Mouse (Mus musculus) ovary, adult 18-20 months (tissue): ENCODE measurements around the gene Slc11a1.
A peak's percentile ranks its signal among the peaks of the same experiment; 100 is the strongest.
"Not testable (repeated sequence)": the region's sequence is repeated elsewhere in the genome, so short reads cannot be mapped to it uniquely, and the experiment has no call there.

ENCODE experiments used
- DNase-seq: peaks from one replicate; pipeline ENCODE4 v3.0.0; 2022; ENCODE audit warnings: low spot score, mixed read lengths

Gene Slc11a1

DNA sequence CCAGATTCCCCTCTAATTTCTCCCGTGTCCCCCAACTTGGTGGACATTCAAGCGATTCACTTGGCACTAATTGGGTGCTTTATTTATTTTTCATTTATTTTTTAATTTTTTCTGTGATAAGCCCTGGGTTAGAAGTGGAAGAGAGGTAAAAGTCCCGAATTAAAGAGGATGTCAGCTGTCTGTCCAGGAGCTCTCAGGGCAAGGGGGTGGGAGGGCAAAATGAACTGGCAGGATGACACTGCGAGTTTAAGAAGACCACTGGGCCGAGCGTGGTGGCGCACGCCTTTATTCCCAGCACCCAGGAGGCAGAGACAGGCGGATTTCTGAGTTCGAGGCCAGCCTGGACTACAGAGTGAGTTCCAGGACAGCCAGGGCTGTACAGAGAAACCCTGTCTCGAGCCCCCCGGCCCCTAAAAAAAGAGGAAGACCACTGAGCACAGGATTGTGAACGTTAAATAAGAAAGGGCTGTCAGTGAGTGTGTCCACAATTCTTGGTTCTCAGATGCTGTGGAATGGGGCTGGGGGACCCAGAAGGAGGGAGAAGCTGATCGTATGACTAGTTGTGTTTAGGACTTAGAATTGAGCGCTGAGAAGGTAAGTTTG lies 12.5 kb downstream of the Slc11a1 start:
- DNase-seq, result no peak

DNA sequence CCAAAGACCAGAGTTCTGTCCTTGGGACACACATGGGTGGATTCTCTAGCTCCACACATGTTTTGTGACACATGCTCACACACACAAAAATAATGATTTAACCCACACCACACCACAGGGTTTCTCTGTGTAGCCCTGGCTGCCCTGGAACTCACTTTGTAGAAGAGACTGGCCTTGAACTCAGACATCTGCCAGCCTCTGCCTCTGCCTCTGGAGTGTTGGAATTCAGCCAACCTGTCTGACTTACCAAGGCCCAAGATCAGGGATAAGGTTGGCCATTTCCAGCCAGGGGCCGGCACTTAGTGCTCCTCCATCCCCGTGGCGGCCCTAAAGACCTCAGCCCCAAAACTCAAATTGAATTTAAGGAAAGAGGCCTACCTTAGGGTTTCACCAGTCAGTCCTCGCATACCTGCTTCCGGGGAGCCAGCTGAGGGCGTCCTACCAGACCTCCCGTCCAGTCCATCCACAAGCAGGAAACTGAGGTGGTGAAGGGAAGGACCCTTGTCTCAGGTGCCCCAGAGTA lies 13.5 kb downstream of the Slc11a1 start:
- DNase-seq, result no peak

DNA sequence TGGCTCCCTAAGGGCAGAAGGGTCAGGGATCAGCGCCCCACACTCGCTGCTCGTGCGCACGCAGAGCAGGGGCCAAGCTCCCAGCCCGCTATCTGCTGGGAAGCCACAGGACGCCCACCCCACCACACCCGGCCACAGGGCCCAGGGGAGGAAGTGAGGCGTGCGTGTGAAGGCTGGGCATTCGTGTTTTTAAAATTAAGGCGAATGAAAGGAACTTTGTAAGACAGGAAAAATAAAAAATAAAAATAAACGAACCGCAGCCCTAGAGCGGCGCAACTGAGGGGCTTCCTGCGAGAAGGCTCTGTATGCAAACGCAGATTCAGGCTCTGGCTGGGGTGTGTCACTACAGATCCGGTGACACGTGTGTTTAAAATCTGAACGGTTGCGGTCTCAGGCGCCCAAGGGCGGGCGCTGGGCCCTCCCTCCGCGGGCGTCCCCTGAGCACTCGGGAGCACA lies 14.9 kb downstream of the Slc11a1 start:
- peak; percentile 34 for DNase-seq

DNA sequence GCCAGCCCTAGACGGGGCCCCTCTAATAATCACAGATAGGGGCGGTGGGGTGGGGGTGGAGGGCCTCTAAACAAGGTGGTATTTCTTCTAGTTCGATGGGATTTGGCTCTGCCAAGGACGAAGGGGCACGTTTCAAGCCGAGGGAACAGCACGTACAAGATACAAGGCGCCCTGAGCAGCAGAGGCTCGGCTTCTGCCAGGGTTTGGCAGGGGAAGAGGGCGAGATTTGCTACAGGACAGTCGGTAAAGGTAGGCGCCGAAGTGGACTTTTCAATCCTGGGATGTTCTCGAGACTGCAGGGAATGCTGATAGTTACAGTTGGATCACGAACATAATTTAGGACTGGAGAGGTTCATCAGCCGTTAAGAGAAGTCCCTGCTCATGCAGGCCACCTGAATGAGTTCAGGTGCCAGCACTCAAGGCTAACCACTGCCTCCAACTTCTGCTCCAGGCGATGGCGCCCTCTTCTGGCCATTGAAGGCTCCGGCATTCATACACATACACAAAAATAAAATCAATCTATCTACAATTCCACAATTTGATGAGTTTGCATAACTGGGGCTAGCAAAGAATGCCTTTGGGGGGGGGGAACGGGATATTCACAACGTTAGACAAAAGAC lies 15.4 kb downstream of the Slc11a1 start:
- DNase-seq, result peak; percentile 36

DNA sequence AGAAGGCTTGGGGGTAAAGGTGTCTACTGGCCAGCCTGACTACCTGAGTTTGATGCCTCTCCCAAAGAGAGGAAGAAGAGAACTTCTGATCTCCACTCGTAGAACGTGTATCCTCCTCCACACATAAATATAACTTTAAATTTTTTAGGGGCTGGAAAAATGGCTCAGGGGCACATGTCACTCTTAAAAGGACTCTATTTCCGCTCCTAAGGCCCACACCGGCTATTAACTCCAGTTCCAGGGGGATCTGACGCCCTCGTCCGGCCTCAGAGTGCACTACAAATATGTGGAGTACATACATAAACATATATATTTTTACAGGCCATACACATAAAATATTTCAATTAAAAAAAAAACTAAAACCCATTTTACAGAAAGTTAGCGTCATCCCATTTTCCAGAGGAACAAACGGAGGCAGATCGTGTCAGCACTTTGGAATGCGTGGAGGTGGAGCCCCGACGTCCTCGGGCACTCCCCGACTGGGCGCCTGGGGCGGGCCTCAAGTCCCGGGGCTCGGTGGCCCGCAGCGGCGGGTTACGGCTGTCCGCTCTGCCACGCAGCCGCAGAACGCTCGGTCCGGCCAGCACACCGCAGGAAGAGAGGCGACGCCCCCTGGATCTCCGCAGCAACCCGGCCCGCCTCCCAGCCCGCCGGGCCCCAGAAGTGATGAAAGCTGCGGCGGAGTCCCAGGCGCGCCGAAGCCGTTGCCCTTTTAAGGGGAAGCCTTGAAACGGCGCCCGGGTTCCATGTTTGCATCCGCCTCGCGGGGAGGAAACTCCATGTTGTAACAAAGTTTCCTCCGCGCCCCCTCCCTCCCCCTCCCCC lies 16.1 kb downstream of the Slc11a1 start, which contains the start of gene Ctdsp1:
Ctdsp1 (plus strand) TSS at position 586 of the 825 bp plus-strand sequence.
- DNase-seq, result peak; percentile 98

DNA sequence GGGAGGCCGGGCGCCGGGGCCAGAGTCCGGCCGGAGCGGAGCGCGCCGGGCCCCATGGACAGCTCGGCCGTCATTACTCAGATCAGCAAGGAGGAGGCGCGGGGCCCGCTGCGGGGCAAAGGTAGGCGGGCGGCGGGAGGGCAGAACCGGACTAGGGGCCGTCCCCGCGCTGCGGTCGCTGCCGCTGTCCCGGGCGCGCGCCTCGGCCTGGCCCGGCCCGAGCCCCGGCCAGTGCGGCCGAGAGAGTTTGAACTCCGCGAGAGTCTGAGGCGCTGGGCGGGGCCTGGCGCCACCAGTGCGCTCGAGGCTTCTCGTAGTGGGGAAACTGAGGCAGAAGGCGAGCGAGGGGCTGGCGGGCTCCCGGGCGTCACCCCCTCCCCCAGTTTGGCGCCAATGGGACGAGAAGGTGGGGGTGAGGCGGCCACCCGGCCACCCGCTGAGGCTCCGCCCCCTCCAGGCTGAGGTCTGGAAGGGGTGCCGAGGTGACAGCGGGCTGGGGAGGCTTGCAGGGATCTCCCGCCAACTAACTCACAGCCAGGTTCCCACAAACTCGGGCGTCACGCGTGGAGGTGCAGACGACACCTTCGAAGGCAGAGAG lies 16.9 kb downstream of the Slc11a1 start:
- peak; percentile 71 for DNase-seq

DNA sequence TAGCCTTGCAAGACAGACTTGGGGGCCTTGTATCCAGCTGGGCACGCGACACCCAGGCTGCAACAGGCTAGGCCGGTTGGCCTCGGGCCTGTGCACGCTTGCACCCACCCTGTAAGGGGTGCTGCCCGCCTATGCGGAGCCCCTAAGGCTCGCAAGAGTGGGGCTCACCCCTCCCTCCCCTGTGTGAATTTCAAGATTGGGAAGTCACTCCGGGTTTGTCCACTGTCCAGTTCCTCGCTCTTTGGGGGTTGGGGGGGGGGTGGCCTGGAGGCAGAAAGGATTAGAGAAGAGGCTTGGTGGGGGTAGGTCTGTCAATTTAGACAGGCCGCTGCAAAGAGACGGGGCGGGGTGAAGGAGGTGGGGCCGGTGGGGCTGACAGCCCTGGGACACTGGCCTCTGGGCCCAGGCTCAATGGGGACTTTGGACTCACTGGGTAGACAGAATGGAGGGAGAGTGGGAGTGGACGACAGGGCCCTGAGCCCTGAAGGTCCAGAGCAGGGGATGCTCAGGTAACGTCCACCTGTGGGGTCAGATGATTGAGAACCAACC lies 17.5 kb downstream of the Slc11a1 start:
- no peak for DNase-seq

DNA sequence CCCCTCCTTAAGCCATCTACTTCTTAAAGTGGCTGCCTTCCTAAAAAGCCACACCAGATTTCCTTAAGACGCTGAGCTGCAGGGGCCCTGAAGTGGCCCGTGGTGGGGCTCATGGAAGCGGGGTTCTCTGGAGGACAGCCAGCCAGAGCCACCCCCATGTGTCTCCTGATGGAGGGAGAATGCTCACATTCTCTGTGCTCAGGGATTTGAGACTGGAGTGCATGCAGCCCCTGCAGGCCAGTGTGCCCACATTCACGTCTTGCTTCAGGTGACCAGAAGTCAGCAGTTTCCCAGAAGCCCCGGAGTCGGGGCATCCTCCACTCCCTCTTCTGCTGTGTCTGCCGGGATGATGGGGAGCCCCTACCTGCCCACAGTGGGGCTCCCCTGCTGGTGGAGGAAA lies 18.0 kb downstream of the Slc11a1 start:
- DNase-seq, result no peak

DNA sequence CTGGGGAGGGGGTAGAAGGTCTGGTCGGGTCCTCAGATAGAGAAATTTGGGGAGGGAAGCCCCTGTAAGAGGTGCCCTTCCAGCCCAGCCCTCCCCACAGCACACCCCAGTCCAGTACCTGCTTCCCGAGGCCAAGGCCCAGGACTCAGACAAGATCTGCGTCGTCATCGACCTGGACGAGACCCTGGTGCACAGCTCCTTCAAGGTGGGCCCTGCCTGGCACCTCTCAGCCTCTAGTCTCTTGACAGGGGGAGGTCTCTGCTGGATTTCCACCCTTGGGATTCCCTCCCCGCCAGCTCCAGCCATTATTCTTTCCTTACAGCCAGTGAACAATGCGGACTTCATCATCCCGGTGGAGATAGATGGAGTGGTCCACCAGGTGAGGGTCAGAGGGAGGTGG lies 18.7 kb downstream of the Slc11a1 start:
- DNase-seq, result no peak

DNA sequence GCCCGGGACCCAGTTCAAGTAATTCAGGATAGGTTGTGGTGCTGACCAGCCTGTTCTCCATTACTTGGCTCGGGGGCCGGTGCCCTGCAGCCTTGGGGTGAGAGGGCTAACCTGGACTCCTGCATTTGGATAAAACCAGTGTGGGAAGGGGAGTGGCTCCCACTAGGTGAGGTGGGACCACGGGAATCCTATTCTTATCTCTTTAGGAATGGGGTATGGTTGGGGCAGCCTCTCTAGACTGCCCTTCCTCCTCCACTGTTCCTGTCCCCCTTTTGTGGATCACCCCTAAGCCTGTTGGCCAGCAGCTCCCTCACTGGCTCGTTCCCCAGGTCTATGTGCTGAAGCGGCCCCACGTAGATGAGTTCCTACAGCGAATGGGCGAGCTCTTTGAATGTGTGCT lies 19.3 kb downstream of the Slc11a1 start:
- no peak for DNase-seq

DNA sequence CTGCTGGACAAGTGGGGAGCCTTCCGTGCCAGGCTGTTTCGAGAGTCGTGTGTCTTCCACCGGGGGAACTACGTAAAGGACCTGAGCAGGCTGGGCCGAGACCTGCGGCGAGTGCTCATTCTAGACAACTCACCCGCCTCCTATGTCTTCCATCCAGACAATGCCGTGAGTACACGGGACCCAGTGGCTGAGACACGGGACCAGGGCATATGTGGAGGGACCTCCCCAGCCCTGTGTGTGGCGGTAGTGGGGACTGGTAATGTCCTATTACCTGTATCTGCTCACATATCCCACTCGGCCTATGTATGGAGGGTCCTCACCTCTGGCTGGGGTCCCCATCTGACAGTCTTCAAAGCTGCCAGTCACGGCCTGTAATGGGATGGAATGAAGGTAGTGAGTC lies 19.9 kb downstream of the Slc11a1 start:
- no peak for DNase-seq

DNA sequence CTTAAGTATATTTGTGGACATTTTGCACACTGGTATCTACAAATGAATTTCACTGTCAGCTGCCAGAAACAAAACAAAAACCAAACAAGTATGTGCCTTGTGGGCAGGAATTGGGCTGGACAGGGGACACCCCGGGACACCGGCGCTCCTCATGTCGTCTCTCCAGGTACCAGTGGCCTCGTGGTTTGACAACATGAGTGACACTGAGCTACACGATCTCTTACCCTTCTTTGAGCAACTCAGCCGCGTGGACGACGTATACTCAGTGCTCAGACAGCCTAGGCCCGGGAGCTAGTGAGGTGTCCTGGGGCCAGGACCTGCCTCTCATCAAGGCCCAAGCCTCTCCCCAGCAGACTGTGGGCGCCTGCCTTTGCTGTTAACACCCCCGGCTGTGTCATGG lies 20.3 kb downstream of the Slc11a1 start:
- no peak for DNase-seq

DNA sequence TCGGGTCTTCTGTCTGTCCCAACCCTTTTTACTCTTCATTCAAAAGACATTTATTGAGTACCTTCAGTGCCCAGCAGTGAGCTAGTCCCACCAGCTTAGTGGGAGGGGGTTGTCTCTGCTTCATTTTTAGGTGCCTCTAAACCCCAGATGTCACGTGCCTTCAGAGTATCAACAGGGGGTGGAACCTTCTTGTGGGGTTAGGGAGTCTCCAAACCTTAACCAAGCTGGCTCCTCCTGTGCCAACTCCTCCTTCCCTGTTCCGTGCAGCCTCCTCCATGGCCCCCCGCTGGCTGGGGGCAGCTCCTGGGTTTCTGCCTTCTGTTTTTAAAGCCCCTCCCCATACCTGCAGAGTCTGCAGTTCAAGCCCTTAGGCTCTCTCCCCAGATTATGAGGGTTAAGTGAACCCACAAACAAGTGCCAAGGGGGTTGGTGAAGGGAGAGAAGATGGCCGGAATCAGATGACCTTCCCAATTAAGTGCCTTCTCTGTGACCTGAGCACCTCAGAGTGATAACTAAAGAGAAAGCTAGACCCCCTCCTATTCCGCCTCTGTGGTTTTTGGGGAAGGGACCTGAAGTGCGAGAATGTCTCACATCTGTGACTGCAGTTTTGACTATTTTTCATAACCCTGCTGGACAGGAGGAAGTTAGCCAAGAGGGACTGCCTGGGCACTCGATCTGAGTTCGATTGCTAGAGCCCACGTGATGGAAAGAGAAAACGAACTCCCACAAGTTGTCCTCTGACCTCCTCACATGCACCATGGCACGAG lies 21.6 kb downstream of the Slc11a1 start:
- DNase-seq, result not testable (repeated sequence)

DNA sequence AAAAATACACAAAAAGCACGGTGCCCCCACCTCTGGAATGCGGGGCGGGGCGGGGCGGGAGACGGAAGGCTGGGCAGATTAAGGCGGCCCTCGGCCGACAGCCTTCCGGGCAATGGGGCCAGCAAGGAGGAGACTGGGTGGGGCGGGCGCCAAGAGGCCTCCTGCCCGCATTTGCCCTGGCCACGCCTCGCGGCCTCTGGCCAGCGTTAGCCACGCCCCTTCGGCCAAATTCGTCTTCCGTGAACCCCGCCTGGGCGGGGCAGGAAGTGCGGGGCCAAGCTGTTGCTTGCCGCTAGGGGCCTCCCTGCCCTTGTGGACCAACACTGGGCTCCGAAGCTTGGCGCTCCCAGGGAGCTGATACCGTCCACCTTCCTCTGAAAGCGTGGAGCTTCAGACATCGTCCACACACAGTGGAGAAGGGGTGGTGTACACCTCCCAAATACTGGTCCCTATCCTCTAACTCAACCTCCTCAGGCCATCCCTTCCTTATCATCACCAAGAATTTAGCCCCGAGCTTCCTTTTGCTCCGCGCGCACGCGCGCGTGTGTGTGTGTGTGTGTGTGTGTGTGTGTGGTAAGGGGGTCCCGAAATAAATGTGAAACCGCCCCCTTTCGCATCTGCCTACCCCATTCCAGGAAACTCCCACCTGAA lies 22.4 kb downstream of the Slc11a1 start:
- peak; percentile 99 for DNase-seq

DNA sequence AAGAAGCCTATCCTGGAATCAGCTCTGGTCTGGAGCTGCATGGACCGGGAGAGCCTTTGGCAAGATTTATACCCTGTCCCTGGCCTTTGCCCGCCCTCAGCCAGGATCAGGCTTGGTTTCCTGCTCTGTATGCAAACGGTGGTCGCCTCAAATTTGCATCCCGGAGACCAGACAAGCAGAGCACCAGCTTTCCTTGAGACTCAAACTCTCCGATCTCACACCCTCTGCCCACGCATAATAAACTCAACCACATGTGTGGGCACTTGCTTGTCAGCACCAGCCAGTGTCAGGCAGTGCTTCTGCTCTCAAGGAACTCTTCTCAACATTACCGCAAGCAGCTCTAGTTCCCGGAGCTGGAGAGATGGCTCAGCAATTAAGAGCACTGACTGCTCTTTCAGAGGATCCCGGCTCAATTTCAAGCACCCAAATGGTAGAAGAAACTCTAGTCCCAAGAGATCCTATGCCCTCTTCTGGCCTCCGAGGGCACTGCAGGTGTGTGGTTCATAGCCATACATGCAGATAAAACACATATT lies 23.0 kb downstream of the Slc11a1 start:
- DNase-seq, result peak; percentile 47

DNA sequence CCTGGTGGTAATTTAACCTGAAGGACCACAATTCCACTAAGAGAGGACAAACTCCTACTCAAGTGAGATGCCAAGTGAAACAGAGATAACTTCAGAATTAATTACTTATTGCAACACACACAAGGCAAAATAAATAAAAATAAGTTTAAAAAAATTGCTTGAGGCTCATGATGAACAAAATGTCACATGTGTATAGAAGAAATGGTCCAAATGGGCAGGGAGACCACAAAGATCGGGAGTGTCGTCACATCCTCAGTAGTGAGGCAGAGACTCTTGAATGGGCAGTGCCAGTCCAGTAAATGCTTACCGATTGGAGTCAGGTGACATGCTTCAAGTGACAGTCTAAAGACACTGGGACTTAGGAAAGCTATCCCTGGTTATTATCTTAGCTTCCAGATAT lies 25.5 kb downstream of the Slc11a1 start:
- no peak for DNase-seq

DNA sequence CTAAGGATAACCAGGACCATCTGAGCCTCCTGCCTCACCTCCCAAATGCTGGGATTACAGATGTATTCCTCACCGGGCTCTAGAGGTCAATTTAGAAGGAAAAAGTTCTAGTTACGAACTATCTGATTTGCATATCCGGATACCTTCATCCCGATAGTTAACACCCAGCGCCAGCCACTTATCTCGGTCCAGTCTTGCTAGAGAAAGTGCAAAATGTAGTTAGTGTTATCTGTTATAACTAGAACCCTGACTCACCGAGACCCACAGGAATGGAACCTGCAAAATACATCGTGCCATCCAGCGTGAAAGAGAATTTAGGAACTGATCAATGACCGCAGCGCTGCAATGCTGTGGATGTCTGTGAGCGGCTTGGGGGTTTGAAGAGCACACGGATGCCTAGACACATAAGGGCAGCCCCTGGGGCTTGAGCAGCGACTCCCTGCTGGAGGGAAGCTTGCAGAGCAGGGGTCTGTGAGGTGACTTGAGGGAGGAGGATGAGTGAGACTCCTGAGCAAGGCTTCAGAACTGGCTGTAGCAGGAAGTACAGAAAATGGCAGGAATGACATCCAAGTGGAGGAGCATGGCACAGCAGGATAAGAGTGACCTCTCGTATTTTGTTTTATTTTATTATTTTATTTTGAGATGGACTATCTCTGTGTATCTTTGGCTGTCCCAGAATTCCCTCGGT lies 26.2 kb downstream of the Slc11a1 start:
- DNase-seq, result no peak

DNA sequence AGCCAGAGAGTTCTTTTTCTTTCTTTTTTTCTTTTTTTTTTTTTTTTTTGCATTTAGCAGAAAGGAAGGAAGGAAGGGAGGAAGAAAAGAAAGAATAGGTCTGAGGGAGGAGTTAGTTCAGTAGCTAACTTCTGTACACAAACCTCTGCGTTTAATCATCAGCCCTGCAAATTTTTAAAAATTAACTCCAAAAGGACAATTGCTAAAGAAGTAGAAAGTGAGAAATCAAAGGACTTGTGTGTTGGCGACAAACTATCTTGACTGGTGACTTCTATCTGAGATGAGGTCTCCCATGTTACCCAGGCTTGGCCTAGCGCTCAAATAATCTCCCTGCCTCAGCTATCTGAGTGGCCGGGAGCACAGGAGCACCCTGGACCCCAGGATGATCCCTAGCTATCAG lies 29.2 kb downstream of the Slc11a1 start:
- no peak for DNase-seq

DNA sequence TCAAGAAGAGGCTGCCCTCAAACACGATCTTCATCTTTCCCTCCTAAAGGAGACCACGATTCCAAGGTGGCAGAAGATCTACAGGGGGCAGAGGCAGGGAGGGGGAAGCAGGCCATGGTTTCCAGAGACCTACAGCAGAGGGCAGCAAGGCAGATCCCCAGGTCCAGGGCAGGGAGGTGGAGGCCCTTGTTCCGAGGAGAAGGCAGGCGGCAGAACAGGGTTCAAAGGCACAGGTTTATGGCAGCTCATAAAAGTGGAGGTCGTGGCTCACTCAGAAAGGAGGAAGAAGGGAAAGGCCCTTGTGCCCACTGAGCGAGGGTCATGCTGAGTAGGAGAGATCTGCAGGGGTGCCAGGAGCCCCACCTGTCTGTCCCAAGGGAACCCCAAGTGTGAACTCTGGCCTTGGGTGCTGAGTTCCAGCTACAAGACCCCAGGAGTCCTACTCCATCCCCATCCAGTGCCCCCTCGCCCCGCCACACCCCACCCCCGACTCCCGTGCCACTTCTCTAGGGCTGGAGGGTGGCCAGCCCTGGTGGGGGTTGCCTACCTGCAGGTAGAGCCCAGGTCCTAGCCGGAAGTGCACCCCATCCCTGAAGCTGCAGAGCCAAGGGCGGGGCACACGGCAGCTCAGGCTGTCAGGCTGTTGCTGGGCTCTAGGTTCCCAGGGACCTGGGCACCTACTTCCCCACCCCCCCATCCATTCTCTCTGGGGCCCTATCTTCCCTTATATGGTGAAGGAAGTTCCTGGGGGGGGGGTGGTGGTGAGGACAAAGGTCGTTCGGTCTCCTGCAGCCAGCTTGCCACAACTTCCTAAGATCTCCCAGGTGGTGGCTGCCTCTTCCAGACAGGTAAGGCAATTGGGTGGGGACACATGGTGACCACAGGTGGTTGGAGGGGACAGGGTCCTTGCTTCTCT lies 33.9 kb downstream of the Slc11a1 start, which contains the start of gene Vil1:
Vil1 (plus strand) TSS at position 788 of the 916 bp plus-strand sequence.
- DNase-seq, result no peak
